Mouse (Mus musculus): ENCODE data around the gene Tceanc. TPM values are rescaled to one million over a fixed set of nuclear protein-coding genes. Genes with fewer than 3 reads are reported as not detected.
A peak's percentile ranks its signal among the peaks of the same experiment; 100 is the strongest.

Tceanc gene
- total RNA-seq (2014; fragmentation: Nextera tagmentation) (3.2 and 13.0 TPM in 2 replicates), total RNA-seq (2017) (10.3 and 18.0 TPM in 2 replicates)

DNA sequence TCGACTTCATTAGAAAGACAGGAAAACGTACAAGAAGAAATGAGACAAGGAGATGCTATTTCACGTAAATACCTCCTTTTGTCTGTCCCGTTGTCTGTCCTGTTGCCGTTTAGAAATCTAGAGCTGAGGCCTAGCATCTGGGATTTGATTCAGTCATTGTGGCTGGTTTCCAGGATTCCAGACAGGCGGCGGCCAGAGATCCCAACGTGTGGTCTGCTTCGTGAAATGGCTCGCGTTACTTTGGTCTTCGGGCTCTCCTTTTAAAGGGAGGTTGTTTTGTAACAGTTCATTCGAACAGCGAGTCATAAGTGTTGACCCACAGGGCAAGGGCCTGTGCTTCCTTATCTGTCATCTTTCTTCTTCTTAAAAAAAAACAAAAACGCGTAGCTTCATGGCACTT is at the start of gene Tceanc:
Tceanc (minus strand) TSS at position 223 of the 400 bp plus-strand sequence.
- ATAC-seq (replicated peaks; ENCODE audit: low FRiP score, low TSS enrichment, poor library complexity, severe bottlenecking): no peak

DNA sequence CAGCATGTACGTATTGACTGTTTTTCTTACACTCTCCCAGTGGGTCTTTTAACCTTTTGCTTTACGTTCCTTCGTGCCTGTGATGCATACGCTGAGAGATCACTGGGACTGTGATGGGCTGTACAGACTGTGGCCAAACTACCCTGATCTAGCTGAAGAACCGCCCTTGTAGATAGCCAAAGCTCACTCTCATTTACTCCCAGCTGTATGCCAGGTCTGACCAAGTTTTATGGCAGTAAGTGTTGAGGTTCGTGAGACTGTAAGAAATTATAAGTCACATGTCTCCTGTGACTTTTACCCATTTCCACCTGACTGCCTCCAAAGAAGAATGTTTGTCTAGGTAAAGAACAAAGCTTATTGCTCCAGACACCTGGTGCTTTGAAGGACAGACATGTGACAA is 47.6 kb upstream of the Tceanc start:
- ATAC-seq (replicated peaks; ENCODE audit: low FRiP score, low TSS enrichment, poor library complexity, severe bottlenecking): no peak

DNA sequence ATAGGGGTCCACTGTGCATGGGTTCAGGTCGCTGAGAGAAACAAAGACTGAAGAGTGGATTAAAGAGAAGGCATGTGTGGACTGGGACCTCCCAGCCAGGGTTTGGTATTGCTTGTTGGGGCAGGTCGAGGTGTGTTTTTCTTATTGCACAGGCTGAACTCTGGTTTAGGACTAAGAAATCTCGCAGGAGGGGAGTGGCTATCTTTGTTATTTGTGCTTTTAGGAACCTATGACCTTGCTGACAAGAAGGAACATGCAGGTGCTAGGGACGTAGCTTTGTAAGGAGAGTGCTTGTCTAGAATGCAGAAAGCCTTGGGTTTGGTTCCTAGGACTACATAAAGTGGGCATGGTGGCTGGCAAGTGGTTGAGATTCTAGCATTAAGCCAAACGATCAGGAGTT is 47.0 kb upstream of the Tceanc start:
- ATAC-seq (replicated peaks; ENCODE audit: low FRiP score, low TSS enrichment, poor library complexity, severe bottlenecking): no peak

DNA sequence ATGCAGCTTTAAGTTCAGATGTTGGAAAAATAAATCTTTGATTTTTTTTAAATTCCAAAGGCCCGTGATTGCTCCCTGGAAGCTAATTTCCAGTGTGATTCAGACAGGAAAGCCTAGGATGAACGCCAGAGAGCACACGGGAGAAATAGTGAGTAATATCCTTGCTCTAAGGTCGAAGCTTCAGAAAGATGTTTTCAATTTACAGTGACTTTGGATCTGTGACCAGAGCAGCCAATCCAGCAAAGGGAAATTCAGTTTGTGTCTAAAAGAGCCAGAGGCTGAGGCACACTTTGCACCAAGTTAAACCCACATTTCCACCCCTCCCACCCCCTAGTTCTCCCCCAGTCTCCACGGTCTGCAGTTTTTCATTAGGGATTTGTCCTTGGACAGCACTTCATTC is 46.5 kb upstream of the Tceanc start:
- ATAC-seq (replicated peaks; ENCODE audit: low FRiP score, low TSS enrichment, poor library complexity, severe bottlenecking): no peak

- no peak for ATAC-seq (replicated peaks; ENCODE audit: low FRiP score, low TSS enrichment, poor library complexity, severe bottlenecking)
Observed at GRCm38 (mm10) chrX:166559333-166559732, 41.0 kb upstream of the Tceanc start.

- ATAC-seq (replicated peaks; ENCODE audit: low FRiP score, low TSS enrichment, poor library complexity, severe bottlenecking): no peak
Observed at GRCm38 (mm10) chrX:166552355-166552754, 34.0 kb upstream of the Tceanc start.

- no peak for ATAC-seq (replicated peaks; ENCODE audit: low FRiP score, low TSS enrichment, poor library complexity, severe bottlenecking)
Observed at GRCm38 (mm10) chrX:166546495-166546894, 28.1 kb upstream of the Tceanc start.

GRCm38 (mm10) chrX:166535138-166535537 is 16.8 kb upstream of the Tceanc start:
- no peak for ATAC-seq (replicated peaks; ENCODE audit: low FRiP score, low TSS enrichment, poor library complexity, severe bottlenecking)

GRCm38 (mm10) chrX:166533432-166533831 is 15.1 kb upstream of the Tceanc start:
- ATAC-seq (replicated peaks; ENCODE audit: low FRiP score, low TSS enrichment, poor library complexity, severe bottlenecking): no peak

DNA sequence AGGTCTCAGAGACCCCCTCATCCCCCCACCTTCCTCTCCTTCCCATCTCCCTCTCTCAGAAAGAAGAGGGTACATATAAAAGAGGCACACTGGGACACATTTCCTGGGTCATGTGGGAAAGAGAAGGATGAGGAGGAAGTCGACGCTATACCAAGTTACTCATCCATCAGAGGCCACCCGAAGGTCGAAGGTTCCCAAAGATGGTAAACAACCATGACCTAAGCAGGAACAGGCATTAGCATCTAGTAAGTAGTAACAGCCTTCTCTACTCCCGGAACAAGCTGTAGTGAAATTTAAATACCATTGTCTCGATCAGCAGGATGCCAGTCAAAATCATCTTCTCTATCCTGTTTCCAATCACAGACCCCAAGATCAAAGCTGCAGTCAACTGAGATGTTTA is 13.3 kb upstream of the Tceanc start:
- ATAC-seq (replicated peaks; ENCODE audit: low FRiP score, low TSS enrichment, poor library complexity, severe bottlenecking): no peak

DNA sequence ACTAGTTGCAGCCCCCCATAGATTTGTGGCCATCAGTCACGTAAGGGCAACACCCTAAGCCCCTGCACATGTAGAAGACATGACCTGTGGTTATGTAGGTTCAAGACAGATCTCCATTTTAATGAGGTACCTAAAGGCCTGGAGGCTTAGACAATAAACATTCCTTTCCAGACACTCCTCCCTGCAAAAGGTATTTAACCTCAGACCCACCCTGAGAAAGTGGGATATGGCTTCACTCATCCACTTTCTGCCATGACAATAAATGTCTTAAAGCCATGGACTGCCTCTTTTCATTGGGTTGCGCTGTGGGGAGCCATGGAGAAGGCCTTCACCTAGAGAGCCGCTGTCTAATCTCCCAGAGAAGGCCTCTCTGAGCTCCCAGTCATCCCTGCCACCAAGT is 9.8 kb upstream of the Tceanc start:
- ATAC-seq (replicated peaks; ENCODE audit: low FRiP score, low TSS enrichment, poor library complexity, severe bottlenecking): no peak

DNA sequence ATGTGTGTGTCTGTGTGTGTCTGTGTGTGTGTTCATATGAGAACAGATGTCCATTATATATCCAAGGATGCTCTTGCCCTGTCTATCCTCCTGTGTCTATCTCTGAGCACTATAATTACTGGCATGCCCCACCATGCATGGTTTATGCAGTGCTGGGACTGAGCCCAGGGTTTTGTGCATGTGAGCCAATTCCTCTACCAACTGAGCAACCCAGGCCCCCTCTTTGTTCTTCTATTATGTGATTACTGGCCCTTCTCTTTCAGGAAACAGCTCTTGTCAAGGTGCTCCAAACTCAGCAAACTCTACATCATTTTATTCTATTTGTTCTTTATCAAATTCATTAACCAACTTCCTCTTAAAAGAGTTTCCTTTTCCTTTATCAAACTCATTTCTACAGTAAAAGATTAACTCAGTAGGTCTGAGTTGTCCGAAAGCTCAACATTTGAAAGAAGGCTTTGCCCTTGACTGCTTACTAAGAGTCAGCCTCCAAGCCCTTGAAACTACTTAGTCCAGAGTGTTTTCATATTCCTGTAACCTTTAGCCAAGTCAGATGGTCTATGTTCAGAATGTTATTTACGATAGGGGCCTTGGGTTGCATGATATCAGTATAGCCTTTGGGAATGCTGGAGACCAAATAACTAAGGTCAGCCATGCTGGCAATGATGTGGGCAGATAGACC is 7.4 kb upstream of the Tceanc start:
- ATAC-seq (replicated peaks; ENCODE audit: low FRiP score, low TSS enrichment, poor library complexity, severe bottlenecking): no peak

DNA sequence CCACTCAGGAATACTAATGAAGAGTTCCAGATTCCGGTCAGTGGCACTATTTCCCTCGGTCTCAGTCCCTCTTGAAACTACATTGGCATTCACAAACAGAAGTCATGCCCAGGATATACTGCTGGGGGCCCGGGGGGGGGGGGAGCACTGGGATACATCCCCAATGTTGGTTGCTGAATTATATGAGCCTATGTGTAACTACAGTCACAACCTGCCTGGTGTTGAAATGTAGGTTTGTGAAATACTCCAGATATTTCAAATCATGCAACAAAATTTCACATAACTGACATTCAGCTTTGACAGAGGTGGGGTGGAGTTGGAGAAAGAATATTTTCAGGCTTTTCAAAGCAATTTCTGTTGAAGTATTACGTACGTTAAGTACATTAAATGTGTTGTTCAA is 2.4 kb upstream of the Tceanc start:
- ATAC-seq (replicated peaks; ENCODE audit: low FRiP score, low TSS enrichment, poor library complexity, severe bottlenecking): no peak

- ATAC-seq (replicated peaks; ENCODE audit: low FRiP score, low TSS enrichment, poor library complexity, severe bottlenecking): no peak
Observed at GRCm38 (mm10) chrX:166516631-166517030, 1.7 kb downstream of the Tceanc start.

GRCm38 (mm10) chrX:166515923-166516322 is 2.4 kb downstream of the Tceanc start:
- peak; percentile 49 for ATAC-seq (replicated peaks; ENCODE audit: low FRiP score, low TSS enrichment, poor library complexity, severe bottlenecking)

- ATAC-seq (replicated peaks; ENCODE audit: low FRiP score, low TSS enrichment, poor library complexity, severe bottlenecking): 0 out of 2 replicates have a peak, but pooled peaks have one; percentile 0
Observed at GRCm38 (mm10) chrX:166514035-166514434, 4.3 kb downstream of the Tceanc start.

DNA sequence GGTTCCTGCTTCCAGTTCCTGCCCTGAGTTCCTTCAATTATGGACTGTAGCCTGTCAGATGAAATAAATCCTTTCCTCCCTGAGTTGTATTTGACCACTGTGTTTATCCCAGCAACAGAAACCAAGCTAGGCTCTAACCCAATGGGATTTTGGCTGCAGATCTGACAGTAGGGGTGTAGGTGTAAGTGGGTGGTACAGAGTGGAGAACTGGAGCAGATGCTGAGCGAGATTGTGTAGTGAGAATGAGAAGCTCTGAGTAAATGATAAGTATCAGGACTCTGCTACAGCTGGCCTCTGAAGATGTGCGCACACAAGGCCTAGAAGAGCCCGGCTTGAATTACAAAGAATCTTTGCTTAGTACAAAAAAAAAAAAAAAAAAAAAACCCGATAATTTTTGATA is 6.3 kb downstream of the Tceanc start:
- peak; percentile 58 for ATAC-seq (replicated peaks; ENCODE audit: low FRiP score, low TSS enrichment, poor library complexity, severe bottlenecking)

DNA sequence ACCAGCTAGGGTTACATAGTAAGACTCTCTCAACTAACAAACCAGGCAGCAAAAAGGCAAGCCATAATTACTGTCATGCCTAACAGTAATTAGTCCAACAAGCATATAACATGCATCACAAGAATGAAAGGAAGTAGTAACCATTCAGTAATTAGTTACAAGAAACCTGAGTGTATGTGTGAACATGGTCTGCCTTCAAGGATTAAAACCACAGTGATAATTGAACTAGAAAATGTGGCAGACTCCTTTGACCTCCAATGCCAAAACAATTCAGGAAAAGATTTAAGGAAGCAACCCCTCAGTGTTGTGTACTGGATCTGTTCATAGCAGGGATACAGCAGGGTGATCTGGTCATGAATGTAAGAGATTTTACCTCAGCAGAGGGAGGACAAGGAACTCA is 7.3 kb downstream of the Tceanc start:
- no peak for ATAC-seq (replicated peaks; ENCODE audit: low FRiP score, low TSS enrichment, poor library complexity, severe bottlenecking)

- ATAC-seq (replicated peaks; ENCODE audit: low FRiP score, low TSS enrichment, poor library complexity, severe bottlenecking): peak; percentile 95
Observed at GRCm38 (mm10) chrX:166509761-166510738, 8.3 kb downstream of the Tceanc start.

- no peak for ATAC-seq (replicated peaks; ENCODE audit: low FRiP score, low TSS enrichment, poor library complexity, severe bottlenecking)
Observed at GRCm38 (mm10) chrX:166504421-166504820, 13.9 kb downstream of the Tceanc start.
